Mouse (Mus musculus) bone marrow, adult 2 months (tissue): Measurements from ENCODE around the gene Plxna4. TPM values are rescaled to one million over a fixed set of nuclear protein-coding genes. Genes with fewer than 3 reads are reported as not detected.
"Not testable (repeated sequence)": the region's sequence is repeated elsewhere in the genome, so short reads cannot be mapped to it uniquely, and the experiment has no call there.

Source experiments
- H3K27ac ChIP-seq: fragments of 200-500 bp; 2 replicates; pipeline ENCODE4 v1.5.1; 2012; ENCODE audit warnings: low read depth, mild to moderate bottlenecking, control low read depth, inconsistent platforms, low read length; ENCODE audit not compliant: control insufficient read depth, poor library complexity, insufficient read depth
- H3K4me1 ChIP-seq: fragments of 200-500 bp; 2 replicates; pipeline ENCODE4 v1.6.1; 2011; ENCODE audit warnings: low read length; ENCODE audit not compliant: control insufficient read depth, insufficient read depth
- H3K4me3 ChIP-seq: fragments of 200-500 bp; replicated peaks from 2 replicates; pipeline ENCODE3; 2011; ENCODE audit warnings: mild to moderate bottlenecking, low read depth, low read length, control low read depth; ENCODE audit not compliant: control insufficient read depth
- CTCF ChIP-seq: fragments of 200-500 bp; IDR thresholded peaks from 2 replicates; pipeline ENCODE4 v1.5.1; 2011; ENCODE audit warnings: low read length, control low read depth; ENCODE audit not compliant: control insufficient read depth, insufficient read depth
- POLR2A ChIP-seq: fragments of 200-500 bp; IDR thresholded peaks from 2 replicates; pipeline ENCODE4 v1.6.1; 2011; ENCODE audit warnings: low read depth, mild to moderate bottlenecking, control low read depth, low read length, borderline replicate concordance; ENCODE audit not compliant: control insufficient read depth
- WGBS: fragments of 180-500 bp; shearing (Covaris S2); methylation state at CpG from one replicate; pipeline ENCODE4 v1.1.7; 2018; 5-methylcytosine and 5-hydroxymethylcytosine counted together
- polyA plus RNA-seq: library from polyadenylated mRNA; stranded (reverse); fragments of >200 nt; gene quantifications from 2 replicates; pipeline ENCODE4 v1.2.4, GENCODE M21; 2011; ENCODE audit warnings: low replicate concordance; ENCODE audit not compliant: missing spikeins, insufficient read depth, insufficient read length

Plxna4 gene
- polyA plus RNA-seq, 1 experiment, result 6.6 TPM

GRCm38 (mm10) chr6:32504963-32505362 is 83.0 kb downstream of the Plxna4 start:
- TF ChIP-seq CTCF (no peak), POLR2A (no peak)
- Histone ChIP-seq H3K4me1 (no peaks in the 10 kb centered on the region), H3K4me3 (no peak overlapping the region), H3K27ac (no peak overlapping the region)
- 39% methylated on average over 5 of the region's 5 CpGs for WGBS

- 85% methylated on average over 1 of the region's 1 CpGs for WGBS
- not testable (repeated sequence) for H3K4me1 ChIP-seq, H3K4me3 ChIP-seq, H3K27ac ChIP-seq
Measured at GRCm38 (mm10) chr6:32501186-32501585, 86.8 kb downstream of the Plxna4 start.

GRCm38 (mm10) chr6:32498106-32498505 is 89.9 kb downstream of the Plxna4 start:
- no peaks in the 10 kb centered on the region for H3K4me1 ChIP-seq
- no peak overlapping the region for H3K27ac ChIP-seq
- WGBS, result 79% methylated on average over 5 of the region's 5 CpGs
- TF ChIP-seq CTCF, result no peak
- H3K4me3 ChIP-seq, result no peak overlapping the region

- H3K4me3 ChIP-seq, result no peak overlapping the region
- WGBS, result 71% methylated on average over 4 of the region's 4 CpGs
- H3K4me1 ChIP-seq, result no peaks in the 10 kb centered on the region
- TF ChIP-seq CTCF, result no peak
- H3K27ac ChIP-seq, result no peak overlapping the region
Measured at GRCm38 (mm10) chr6:32496109-32496508, 91.9 kb downstream of the Plxna4 start.

GRCm38 (mm10) chr6:32495532-32495931 is 92.5 kb downstream of the Plxna4 start:
- WGBS, result 88% methylated on average over 2 of the region's 2 CpGs
- Histone ChIP-seq H3K4me3 (no peak overlapping the region), H3K4me1 (no peaks in the 10 kb centered on the region), H3K27ac (no peak overlapping the region)
- TF ChIP-seq POLR2A (no peak), CTCF (no peak)

GRCm38 (mm10) chr6:32493557-32493956 is 94.4 kb downstream of the Plxna4 start:
- TF ChIP-seq POLR2A (no peak), CTCF (no peak)
- Histone ChIP-seq H3K4me1 (no peaks in the 10 kb centered on the region), H3K27ac (no peak overlapping the region), H3K4me3 (no peak overlapping the region)
- WGBS, result 63% methylated on average over 5 of the region's 5 CpGs

- Histone ChIP-seq H3K4me3 (no peak overlapping the region), H3K4me1 (no peaks in the 10 kb centered on the region), H3K27ac (no peak overlapping the region)
- TF ChIP-seq CTCF, result no peak
- no peak for TF ChIP-seq POLR2A
- 65% methylated on average over 3 of the region's 3 CpGs for WGBS
Measured at GRCm38 (mm10) chr6:32487121-32487520, 100.9 kb downstream of the Plxna4 start.

GRCm38 (mm10) chr6:32482469-32482868 is 105.5 kb downstream of the Plxna4 start:
- no peak overlapping the region for H3K4me3 ChIP-seq
- no peaks in the 10 kb centered on the region; the same call in 1 of the 2 replicates for H3K4me1 ChIP-seq
- no peak for TF ChIP-seq CTCF
- TF ChIP-seq POLR2A, result no peak
- no peak overlapping the region for H3K27ac ChIP-seq
- 59% methylated on average over 4 of the region's 4 CpGs for WGBS

- Histone ChIP-seq H3K4me1 (no peaks in the 10 kb centered on the region; the same call in 1 of the 2 replicates), H3K27ac (no peak overlapping the region), H3K4me3 (no peak overlapping the region)
- TF ChIP-seq POLR2A (no peak), CTCF (no peak)
- WGBS, result 68% methylated on average over 1 of the region's 1 CpGs
Measured at GRCm38 (mm10) chr6:32480741-32481140, 107.3 kb downstream of the Plxna4 start.
